Mouse (Mus musculus) mouse embryonic stem cell (cell line): ENCODE results near the gene Psenen.

Experiments
- in situ Hi-C, 2 experiments: fragments of 300-500 bp; cut with MboI; formaldehyde crosslinking; loops; 1 replicate in 1 of 2; 3 replicates in 1 of 2; pipeline ENCODE4 v1.14.3; 2019 to 2020; ENCODE audit warnings: low sequenced_read_pairs in 2 of 2, low pct_unique_long_range_greater_than_20kb in 1 of 2, mixed read lengths in 1 of 2; ENCODE audit not compliant: unreplicated experiment in 1 of 2

Psenen gene

DNA sequence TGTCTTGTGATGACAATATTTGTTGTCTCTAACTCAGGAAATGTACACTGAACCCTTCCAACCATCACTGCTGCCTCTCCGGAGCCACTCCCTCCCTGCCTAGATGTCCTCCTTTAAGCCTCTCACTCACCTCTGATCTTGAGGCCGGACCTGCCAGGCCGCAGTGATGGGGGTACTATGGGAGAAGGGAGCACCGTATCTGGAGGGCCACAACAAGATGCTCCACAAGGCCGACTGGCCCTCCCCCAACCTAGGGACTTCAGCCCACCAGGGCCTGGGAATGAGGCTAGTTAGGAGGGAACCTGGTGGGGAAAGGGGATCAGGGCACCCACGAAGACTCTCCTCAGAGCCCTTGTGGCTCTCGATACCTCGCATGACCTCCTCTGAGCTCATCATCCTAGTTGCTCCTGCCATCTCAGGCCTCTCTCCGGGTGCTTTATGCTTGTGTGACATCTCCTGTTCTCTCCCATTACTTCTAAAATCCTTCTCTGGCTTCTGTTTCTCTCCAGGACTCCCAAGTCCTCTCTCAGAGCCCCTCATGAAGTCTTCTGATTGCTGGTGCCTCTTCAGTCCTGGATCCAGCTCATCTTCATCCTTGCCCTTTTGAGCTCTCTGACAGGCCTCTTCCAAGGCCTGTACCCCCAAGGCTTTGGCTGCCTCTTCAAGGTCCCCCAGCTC, 27.6 kb upstream of the Psenen start:
- in situ Hi-C loops, result no loop called here

DNA sequence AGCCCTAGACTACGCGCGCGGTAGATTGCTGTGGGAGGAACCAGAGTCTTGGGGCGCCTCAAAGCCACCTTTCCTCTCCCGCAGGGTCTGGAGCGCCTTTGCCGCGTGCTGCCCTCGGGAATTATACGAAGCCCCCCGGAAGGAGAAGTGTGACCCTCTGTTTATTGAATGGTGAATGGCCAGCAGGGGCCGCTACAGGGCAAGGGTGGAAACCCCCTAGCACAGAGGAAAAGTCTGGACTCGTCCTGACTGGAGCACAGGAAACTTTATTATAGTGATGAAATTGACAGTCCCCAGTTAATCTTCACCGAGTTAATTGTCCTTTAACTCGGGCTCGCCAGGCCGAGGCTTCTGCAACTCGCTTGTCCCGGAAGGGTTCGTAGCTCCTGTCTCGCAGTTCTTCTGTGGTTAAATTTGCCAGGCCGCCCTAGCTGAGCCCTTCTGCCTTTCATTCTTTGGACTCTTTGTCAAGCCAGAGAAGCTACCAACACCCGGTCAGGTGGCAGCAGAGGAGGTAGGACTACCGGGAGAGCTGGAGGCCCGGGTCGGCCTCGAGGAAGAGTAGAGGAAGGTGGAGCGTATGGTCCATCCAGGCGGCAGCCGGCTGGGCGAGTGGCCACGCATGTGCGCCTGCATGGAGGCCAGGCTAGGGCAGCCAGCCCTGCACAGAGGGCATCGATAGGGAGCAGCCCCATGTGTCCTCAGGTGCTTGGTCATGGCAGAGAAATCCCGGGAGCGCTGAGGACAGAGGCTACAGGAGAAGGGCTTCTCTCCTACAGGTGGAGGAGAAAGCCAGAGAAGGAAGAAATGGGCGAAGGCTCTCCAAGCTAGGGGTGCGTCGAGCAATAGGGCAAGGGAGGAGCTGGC, 26.2 kb upstream of the Psenen start:
- in situ Hi-C loops, result no loop called here

DNA sequence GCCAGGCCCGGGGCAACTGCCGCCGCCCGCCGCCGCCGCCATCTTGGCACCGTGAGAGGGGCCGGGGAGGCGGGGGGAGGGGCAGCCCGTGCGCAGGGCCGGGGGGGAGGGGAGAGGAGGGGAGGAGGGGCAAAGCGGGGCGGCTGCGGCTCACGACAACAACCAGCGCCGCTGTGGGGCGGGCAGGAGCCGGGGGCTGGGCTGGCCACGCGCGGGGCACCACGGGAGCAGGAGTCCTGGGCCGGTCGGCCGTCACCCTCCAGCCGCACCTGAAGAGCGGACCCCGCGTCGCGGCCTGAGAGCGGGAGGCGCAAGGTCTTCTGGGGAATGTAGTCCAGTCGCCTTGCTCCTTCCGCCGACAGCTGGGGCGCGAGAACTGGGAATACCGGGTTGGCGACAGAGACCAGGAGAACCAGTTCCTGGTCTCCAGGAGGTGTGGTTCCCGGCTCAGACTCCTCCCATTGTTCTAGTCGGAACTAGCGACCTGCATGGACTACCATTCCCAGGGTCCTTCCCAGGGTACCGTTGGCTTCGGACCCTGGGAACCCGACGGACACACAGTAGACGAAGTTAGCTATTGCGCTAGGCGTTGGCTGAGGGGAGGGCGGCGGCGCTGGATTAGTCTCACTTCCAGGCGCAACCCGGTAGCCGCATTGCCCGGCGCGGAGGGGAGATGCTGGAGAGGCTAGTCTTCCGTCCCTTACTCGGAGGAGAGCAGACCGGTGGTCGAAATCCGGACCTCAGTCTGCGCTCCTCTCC, 25.4 kb upstream of the Psenen start, which contains the start of gene Kmt2b:
TSS of gene Kmt2b (minus strand) at position 51 of the 759 bp plus-strand sequence.
- in situ Hi-C loops, result no loop called here

DNA sequence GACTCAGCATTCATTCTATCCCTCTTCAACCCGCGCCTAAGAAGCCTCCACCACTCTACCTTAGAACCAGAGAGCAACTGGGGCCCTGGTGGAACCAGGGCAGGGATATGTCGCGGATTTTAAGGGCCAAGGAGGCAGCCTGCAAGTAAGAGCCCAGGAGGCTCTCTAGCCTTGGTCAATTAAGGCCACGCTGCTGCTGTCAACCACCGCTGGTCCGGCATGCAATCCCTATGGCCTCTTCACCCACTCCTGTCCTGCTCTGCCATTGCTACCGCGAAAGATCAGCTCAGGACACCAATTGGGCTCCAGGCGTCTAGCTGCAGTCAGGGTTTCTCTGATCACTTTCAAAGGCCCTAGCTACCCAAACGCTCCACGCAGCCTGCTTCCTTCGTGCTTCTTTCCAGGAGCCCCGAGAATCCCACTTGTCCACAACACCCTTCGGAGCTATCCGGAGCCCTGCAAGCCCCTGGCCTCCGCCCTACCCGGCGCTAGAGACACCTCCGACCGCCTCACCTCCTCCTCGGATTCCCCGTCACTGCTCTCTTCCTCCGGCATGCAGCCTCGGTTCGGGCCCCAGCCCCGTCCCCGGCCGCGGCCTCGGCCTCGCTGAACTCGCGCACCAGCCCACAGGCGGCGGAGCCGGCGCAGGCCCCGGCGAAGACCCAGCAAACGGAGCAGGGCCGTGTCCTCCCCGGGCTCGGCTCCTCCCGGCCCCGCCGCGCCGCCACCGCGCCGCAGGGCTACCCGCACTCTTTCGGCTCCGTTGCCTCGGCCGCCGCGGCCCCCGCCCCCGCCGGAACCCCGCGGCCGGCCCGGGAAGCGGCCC, 24.6 kb upstream of the Psenen start:
- in situ Hi-C loops, result no loop called here

DNA sequence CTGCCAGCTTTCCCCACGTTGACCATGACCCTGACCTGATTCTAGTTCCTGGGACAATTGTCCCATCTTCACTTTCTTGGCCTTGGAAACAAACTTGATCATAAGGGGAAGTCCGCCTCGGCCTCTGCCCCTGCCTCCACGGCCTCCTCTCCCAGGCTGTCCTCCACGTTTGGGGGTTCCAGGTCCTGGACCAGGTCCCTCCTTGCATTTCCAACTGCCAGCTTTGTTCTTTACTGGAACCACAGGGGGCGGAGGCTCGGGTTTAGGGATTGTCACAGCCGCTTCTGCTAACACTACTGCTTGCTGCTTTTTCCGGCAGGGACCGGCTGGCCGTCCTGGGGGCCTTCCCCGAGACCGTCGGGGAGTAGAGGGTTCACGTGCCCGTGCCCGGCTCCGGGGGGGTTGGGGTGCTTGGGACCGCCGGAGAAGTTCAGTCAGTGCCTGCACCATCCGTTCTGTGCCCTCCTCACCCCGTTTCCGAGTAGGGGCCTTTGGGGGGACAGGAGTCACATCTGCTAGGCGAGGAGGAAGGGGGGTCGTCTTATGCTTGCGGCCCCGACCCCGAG, 23.1 kb upstream of the Psenen start:
- in situ Hi-C loops, result no loop called here

DNA sequence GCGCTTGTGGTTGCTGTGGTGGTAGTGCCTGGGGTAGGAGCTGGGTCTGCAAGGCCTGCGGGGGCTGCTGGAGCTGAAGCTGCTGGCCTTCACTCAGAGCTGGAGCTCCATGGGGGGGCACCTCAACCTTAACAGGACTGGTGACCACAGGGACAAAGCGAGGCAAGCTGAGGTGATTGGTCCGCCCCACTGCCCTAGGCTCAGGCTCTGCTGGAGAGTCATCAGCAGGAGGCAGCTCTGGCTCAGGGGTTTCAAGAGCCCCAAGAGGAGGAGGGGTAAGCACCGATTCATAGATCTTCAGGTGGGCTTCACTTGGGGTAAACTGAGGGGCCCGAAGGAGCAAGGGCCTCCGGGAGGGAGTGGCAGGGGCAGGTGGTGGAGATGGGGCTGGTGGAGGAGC, 21.7 kb upstream of the Psenen start:
- in situ Hi-C loops, result no loop called here

DNA sequence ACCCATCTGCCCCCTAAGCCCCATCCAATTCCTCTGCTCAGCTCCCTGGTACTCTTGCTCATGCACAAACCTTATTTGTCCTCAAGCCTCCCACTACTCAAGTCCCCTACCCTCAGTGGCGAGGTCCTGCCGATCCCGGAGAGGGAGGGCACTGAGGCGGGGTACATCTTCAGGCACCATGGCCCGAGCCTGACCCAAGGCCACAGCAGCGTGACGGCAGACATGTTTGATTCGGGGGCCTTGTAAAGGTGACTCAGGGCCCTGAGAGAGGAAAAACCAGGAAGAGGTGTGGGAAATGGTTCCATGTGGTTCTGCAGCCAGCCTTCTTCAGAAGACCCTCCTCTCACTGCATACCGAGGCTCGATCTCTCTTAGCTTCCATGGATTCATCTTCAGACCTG, 20.9 kb upstream of the Psenen start:
- in situ Hi-C loops, result no loop called here

DNA sequence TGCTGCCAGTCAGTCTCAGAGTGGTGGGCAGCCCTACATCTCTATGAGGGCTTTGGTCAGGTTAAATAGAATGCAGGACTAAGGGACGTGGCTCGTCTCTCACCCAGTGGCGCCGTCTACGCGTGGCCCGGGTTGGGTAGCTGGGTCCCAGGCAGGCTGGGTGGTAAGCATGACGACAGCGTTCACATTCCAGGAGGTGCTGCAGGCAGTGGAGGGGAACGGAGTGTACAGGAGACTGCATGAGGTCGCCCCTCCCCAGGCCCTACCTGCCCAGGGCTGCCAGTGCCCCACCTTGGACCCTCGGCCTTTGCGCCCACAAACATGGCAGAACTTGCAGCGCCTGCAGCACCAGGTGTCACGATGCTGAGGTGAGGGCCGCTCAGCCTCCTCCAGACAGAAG, 18.1 kb upstream of the Psenen start:
- in situ Hi-C loops, result no loop called here

DNA sequence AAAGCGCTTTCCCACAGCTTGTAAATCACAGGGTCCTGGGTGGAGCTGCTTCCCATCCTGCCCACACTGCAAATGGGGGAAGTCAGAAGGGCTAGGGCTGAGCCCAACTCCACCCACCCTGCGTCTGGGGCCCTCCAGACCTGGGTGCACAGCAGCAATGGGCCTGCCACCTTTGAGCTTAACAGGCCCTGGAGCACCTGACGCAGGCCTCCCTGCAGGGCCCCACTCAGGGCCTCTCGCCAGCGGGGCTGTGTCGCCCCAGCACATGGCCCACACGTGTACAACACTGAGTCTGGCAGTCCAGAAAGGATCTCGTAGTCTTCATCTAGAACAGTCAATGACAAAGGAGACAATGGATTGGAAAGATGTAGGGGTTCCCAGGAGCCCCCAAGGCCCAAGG, 16.5 kb upstream of the Psenen start:
- in situ Hi-C loops, result no loop called here

DNA sequence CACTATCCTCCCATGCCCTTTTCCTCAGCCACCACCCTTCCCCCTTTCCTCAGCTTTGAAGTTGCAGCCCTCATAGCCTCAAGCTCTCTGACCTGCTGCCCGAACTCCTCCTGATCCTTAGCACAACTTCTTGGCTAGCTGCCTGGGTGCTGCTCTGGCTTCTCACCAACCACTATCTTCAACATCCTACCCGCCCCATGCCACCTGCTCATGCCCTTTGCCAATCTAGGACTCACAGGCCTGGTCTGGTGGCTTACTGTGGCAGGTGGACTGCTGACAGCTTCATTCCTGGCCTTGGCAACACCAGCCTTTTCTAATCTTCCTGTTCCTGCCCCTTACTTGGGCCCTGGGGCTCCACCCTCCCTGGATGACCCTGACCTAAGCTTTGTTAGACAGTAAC, 9.5 kb upstream of the Psenen start:
- in situ Hi-C loops, result no loop called here

DNA sequence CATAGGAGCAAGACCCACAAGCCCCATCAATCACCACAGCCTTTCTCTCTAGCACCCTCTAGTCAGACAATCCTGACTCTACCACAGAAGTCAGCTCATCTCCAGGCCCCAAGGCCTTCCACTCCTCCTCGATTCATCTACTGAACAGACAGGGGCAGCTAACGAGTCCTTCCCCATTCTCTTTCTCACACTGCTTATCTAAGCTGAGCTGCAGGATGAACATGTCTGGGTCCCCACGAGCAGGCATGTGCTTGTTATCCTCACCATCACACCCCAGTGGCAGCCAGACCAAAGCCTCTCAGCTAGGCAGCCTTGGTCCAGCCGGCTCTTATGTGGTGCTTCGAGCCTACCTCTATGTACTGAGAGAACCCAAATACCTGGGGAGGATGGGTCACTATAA, 9.0 kb upstream of the Psenen start:
- in situ Hi-C loops, result no loop called here

DNA sequence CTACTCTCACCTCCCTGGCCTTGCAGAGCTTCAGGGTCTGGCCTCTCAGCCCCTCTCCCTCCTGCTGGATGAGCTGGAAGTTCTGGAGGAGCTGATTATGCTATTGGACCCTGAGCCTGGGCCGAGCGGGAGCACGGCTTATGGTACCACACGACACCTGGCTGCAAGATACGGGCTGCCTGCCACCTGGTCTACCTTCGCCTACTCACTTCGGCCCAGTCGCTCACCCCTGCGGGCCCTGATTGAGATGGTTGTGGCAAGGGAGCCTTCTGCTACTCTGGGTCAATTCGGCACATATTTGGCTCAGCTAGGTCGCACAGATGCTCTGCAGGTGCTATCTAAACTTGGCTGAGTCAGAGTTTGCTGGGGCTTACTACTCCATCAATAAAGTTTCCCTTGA, 4.1 kb upstream of the Psenen start:
- in situ Hi-C loops, result no loop called here

DNA sequence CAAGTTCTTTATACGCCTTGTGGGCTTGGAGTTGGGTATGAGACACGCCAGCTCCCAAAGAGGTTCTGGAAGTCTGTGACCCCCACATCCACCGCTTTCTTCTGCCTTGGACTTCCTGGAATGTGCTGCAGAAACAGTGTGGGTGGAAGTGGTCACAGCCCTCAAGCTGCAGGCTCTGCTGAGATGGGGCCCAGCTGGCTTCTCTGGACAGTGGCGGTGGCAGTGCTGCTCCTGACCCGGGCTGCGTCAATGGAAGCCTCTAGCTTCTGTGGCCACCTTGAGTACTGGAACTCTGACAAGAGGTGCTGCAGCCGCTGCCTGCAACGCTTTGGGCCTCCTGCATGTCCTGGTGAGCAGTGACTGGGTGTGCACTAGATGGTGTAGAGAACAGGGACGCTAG, 2.6 kb upstream of the Psenen start:
- in situ Hi-C loops, result no loop called here

DNA sequence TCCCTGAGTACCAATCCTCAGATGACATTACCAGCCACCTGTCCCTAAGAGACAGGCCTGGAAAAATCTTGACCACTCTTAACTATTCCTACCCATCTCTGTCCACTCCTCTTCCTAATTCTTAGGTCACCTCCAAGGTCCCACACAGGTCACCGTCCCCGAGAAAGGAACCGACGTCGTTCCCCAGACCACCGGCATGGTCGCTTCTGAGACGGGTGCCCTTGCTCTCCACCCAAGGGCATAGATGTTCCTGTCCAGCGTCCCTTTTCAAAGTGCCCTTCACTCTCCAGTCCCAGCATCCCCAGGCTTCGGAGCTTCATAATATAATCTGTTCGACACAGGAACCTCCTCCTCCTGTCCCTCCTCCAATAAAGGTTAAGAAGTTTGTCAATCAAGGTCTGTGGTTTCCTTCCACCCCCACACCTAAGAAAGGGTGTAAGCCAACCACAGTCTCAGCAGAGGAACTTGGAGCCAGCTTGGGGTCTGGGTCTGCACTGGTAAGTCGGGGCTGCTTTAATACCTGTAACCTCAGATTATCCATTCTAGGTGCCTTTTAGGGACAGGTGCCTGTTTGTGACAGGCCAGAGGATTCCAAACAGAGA, 1.6 kb upstream of the Psenen start, which contains the start of gene Igflr1:
TSS of gene Igflr1 (plus strand) at position 458 of the 602 bp plus-strand sequence.
- in situ Hi-C loops, result no loop called here

DNA sequence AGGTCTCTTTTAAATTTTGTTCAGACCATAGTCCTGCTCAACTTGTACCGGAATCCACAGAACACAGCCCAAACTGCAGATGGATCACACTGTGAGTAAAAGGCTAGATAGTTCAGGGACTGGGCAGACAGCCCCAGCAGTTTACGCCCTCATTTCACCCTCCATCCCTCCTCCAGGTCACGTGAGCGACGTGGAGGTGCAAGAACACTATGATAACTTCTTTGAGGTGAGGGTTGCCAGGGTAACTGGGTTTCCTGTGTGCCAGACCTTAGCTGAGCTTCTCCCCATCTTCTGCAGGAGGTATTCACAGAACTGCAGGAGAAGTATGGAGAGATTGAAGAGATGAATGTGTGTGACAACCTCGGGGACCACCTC, 466 bp upstream of the Psenen start:
- in situ Hi-C loops, result no loop called here

DNA sequence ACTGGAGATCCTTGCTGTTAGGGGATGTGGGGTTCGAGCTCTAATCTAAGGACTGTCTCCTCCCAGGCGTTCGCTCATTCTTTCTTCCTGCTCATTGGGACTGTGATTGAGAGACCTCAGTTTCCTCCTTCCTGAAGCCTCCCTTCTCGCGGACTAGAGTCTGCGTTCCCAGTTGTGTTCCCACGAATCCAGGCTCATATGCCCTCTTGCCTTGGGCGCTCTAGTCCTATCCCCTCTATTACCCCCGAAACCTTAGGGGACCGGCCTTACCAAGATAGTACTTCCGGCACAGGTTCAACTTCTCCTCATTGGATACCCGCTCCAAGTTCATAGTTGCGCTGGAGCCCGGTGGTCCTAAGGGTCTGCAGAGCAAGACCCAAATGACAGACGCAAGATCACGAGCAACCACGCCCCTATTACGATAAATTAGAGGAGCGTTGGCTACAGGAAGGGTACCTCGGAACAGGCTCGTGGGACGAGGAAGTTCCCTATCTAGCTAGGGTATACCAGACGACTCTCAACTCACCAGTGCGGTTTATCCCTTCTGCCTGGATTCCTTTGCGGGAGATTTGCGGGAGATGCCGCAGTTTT, 806 bp downstream of the Psenen start:
- in situ Hi-C loops, result no loop called here

DNA sequence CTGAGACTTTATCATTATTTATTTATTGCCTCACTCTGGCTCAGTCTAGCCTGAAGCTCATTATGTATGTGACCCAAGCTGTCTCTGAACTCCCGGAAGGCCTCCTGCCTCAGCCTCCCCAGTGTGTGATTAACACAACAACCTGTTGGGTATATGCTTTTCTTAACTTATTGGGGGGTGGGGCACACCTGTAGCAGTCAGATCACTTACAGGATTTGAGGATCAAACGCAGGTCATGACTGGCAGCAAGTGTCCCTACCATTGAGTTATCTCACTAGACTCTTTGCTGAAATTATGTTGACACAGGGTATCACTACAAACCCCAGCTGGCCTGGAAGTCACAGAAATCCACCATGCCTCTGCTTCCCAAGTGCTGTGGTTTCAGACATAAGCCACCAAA, 3.1 kb downstream of the Psenen start:
- in situ Hi-C loops, result no loop called here
